Mouse (Mus musculus) spleen, adult 2 months (tissue): ENCODE measurements around the gene Klhl7.

Experiments
- CTCF ChIP-seq: fragments of 200-500 bp; IDR thresholded peaks from 2 replicates; pipeline ENCODE4 v1.5.1; 2011; ENCODE audit warnings: mild to moderate bottlenecking, inconsistent platforms; ENCODE audit not compliant: insufficient read depth, insufficient read length, insufficient replicate concordance; ENCODE audit errors: extremely low read depth
- POLR2A ChIP-seq: fragments of 200-500 bp; IDR thresholded peaks from 2 replicates; pipeline ENCODE4 v1.6.1; 2011; ENCODE audit warnings: low read depth, low read length, inconsistent platforms

- TF ChIP-seq CTCF (0 out of 2 replicates have a peak, but pooled peaks have one; percentile 3), POLR2A (peak; percentile 23; the same call in 1 of the 2 replicates)
Observed at GRCm38 (mm10) chr5:24100106-24100809, at the start of gene Klhl7.
